Mouse (Mus musculus) neural tube, embryonic 11.5 days (tissue): Measurements from ENCODE around the gene Garem2. TPM values are rescaled to one million over a fixed set of nuclear protein-coding genes. Genes with fewer than 3 reads are reported as not detected.

ENCODE experiments used
- ATAC-seq: fragments of 200-750 bp; cut with Nextera tagmentation; 2 replicates; pipeline ENCODE4 v1.8.0; 2017; ENCODE audit warnings: moderate number of reproducible peaks, mild to moderate bottlenecking, moderate TSS enrichment, moderate library complexity; ENCODE audit not compliant: insufficient read depth, low FRiP score, low TSS enrichment
- DNase-seq: peaks from one replicate; pipeline ENCODE4 v3.0.0-alpha.2; 2015; ENCODE audit warnings: low spot score
- H3K27ac ChIP-seq: fragments of 300-500 bp; sonication (generic); 2 replicates; pipeline ENCODE4 v1.5.1; 2014; ENCODE audit warnings: low read depth, mild to moderate bottlenecking, low read length
- H3K27me3 ChIP-seq: fragments of 300-500 bp; sonication (generic); 2 replicates; pipeline ENCODE4 v1.6.1; 2014; ENCODE audit warnings: mild to moderate bottlenecking, low read length, mixed read lengths; ENCODE audit not compliant: control insufficient read depth, insufficient read depth
- H3K36me3 ChIP-seq: fragments of 300-500 bp; sonication (generic); 2 replicates; pipeline ENCODE4 v1.6.1; 2014; ENCODE audit warnings: mild to moderate bottlenecking, low read length, moderate library complexity, mixed read lengths; ENCODE audit not compliant: control insufficient read depth, insufficient read depth
- H3K4me1 ChIP-seq: fragments of 300-500 bp; sonication (generic); 2 replicates; pipeline ENCODE4 v1.6.1; 2014; ENCODE audit warnings: low read length, mixed read lengths; ENCODE audit not compliant: control insufficient read depth, insufficient read depth
- H3K4me2 ChIP-seq: fragments of 300-500 bp; sonication (generic); 2 replicates; pipeline ENCODE4 v1.6.1; 2014; ENCODE audit warnings: low read depth, mild to moderate bottlenecking, moderate library complexity
- H3K4me3 ChIP-seq: fragments of 300-500 bp; sonication (generic); 2 replicates; pipeline ENCODE4 v1.5.1; 2014; ENCODE audit warnings: low read depth, low read length
- H3K9ac ChIP-seq: fragments of 300-500 bp; sonication (generic); 2 replicates; pipeline ENCODE4 v1.6.1; 2014; ENCODE audit warnings: mild to moderate bottlenecking, low read length
- H3K9me3 ChIP-seq: fragments of 300-500 bp; sonication (generic); 2 replicates; pipeline ENCODE4 v1.6.1; 2016; ENCODE audit warnings: low read length; ENCODE audit not compliant: control insufficient read depth
- WGBS: fragments of 180-500 bp; shearing (Covaris S2); extraction: QIAGEN DNeasy Blood & Tissue Kit; methylation state at CpG from one replicate; pipeline ENCODE4 v1.1.7; 2014; 5-methylcytosine and 5-hydroxymethylcytosine counted together
- polyA plus RNA-seq: library from polyadenylated mRNA; unstranded; fragments of >200 nt; fragmentation: Nextera tagmentation; extraction: Ambion mirVana; gene quantifications from 2 replicates; pipeline ENCODE4 v1.2.1, GENCODE M21; 2014

Garem2 gene
- polyA plus RNA-seq, 1 experiment from 2014 or later, result 14.4 TPM

- Histone ChIP-seq H3K4me2 (no peak overlapping the region), H3K27me3 (no peaks in the 10 kb centered on the region), H3K9me3 (no peaks in the 10 kb centered on the region), H3K36me3 (peaks cover 6% of the 10 kb centered on the region), H3K9ac (no peak overlapping the region), H3K4me3 (no peak overlapping the region), H3K27ac (no peak overlapping the region), H3K4me1 (no peaks in the 10 kb centered on the region)
- 91% methylated on average over 4 of the region's 4 CpGs for WGBS
- no peak for ATAC-seq
- no peak for DNase-seq
Measured at GRCm38 (mm10) chr5:30131246-30131645, 26.3 kb downstream of the Garem2 start.

- Histone ChIP-seq H3K27ac (no peak overlapping the region), H3K9me3 (no peaks in the 10 kb centered on the region), H3K4me2 (no peak overlapping the region), H3K4me1 (no peaks in the 10 kb centered on the region), H3K9ac (no peak overlapping the region), H3K36me3 (peaks cover 6% of the 10 kb centered on the region), H3K27me3 (no peaks in the 10 kb centered on the region), H3K4me3 (no peak overlapping the region)
- WGBS, result 98% methylated on average over 2 of the region's 2 CpGs
- DNase-seq (no peak), ATAC-seq (no peak)
Measured at GRCm38 (mm10) chr5:30132173-30132572, 27.2 kb downstream of the Garem2 start.

GRCm38 (mm10) chr5:30135711-30136231 lies 30.8 kb downstream of the Garem2 start:
- no peak for ATAC-seq
- H3K27ac ChIP-seq, result no peak overlapping the region

GRCm38 (mm10) chr5:30137271-30137670 lies 32.3 kb downstream of the Garem2 start:
- Histone ChIP-seq H3K36me3 (peaks cover 4% of the 10 kb centered on the region; the same call in 1 of the 2 replicates), H3K9ac (no peak overlapping the region), H3K4me3 (no peak overlapping the region), H3K4me2 (no peak overlapping the region), H3K9me3 (no peaks in the 10 kb centered on the region), H3K27ac (no peak overlapping the region), H3K27me3 (no peaks in the 10 kb centered on the region), H3K4me1 (no peaks in the 10 kb centered on the region)
- ATAC-seq (no peak), DNase-seq (no peak)
- 94% methylated on average over 9 of the region's 9 CpGs for WGBS

More at GRCm38 (mm10) chr5:30135711-30136231, 30.8 kb downstream of the Garem2 start:
- WGBS, result 93% methylated on average over 11 of the region's 11 CpGs
- Histone ChIP-seq H3K4me3 (no peak overlapping the region), H3K9me3 (no peaks in the 10 kb centered on the region), H3K4me1 (no peaks in the 10 kb centered on the region), H3K4me2 (no peak overlapping the region), H3K36me3 (peaks cover 4% of the 10 kb centered on the region; the same call in 1 of the 2 replicates), H3K27me3 (no peaks in the 10 kb centered on the region), H3K9ac (no peak overlapping the region)
- no peak for DNase-seq

- Histone ChIP-seq H3K36me3 (peaks cover 4% of the 10 kb centered on the region; the same call in 1 of the 2 replicates), H3K4me2 (no peak overlapping the region), H3K27ac (no peak overlapping the region), H3K9ac (no peak overlapping the region), H3K4me1 (no peaks in the 10 kb centered on the region), H3K27me3 (no peaks in the 10 kb centered on the region), H3K4me3 (no peak overlapping the region), H3K9me3 (no peaks in the 10 kb centered on the region)
- WGBS, result 92% methylated on average over 4 of the region's 4 CpGs
- no peak for DNase-seq
- no peak for ATAC-seq
Measured at GRCm38 (mm10) chr5:30138193-30138592, 33.2 kb downstream of the Garem2 start.

- DNase-seq (no peak), ATAC-seq (no peak)
- H3K9ac ChIP-seq, result no peak overlapping the region
- WGBS, result 91% methylated on average over 6 of the region's 6 CpGs
- no peaks in the 10 kb centered on the region for H3K4me1 ChIP-seq
- no peak overlapping the region for H3K27ac ChIP-seq
- no peaks in the 10 kb centered on the region for H3K27me3 ChIP-seq
- no peaks in the 10 kb centered on the region for H3K9me3 ChIP-seq
- peaks cover 9% of the 10 kb centered on the region for H3K36me3 ChIP-seq
- H3K4me3 ChIP-seq, result no peak overlapping the region
- H3K4me2 ChIP-seq, result no peak overlapping the region
Measured at GRCm38 (mm10) chr5:30146526-30146925, 41.6 kb downstream of the Garem2 start.

- no peaks in the 10 kb centered on the region for H3K4me1 ChIP-seq
- H3K4me3 ChIP-seq, result no peak overlapping the region
- H3K27me3 ChIP-seq, result no peaks in the 10 kb centered on the region
- no peaks in the 10 kb centered on the region for H3K9me3 ChIP-seq
- no peak overlapping the region for H3K9ac ChIP-seq
- H3K4me2 ChIP-seq, result no peak overlapping the region
- no peak for ATAC-seq
- no peak for DNase-seq
- peaks cover 9% of the 10 kb centered on the region for H3K36me3 ChIP-seq
- no peak overlapping the region for H3K27ac ChIP-seq
- 88% methylated on average over 5 of the region's 5 CpGs for WGBS
Measured at GRCm38 (mm10) chr5:30148133-30148920, 43.4 kb downstream of the Garem2 start.

- Histone ChIP-seq H3K27me3 (no peaks in the 10 kb centered on the region), H3K27ac (no peak overlapping the region), H3K9ac (no peak overlapping the region), H3K4me1 (0 out of 2 replicates have a peak, but pooled peaks cover 5% of the 10 kb centered on the region), H3K9me3 (no peaks in the 10 kb centered on the region), H3K36me3 (no peaks in the 10 kb centered on the region), H3K4me3 (no peak overlapping the region), H3K4me2 (no peak overlapping the region)
- DNase-seq, result no peak
- WGBS, result 85% methylated on average over 4 of the region's 4 CpGs
- ATAC-seq, result no peak
Measured at GRCm38 (mm10) chr5:30152007-30152406, 47.0 kb downstream of the Garem2 start.

GRCm38 (mm10) chr5:30152413-30152812 lies 47.5 kb downstream of the Garem2 start:
- DNase-seq, result no peak
- Histone ChIP-seq H3K9ac (no peak overlapping the region), H3K9me3 (no peaks in the 10 kb centered on the region), H3K36me3 (no peaks in the 10 kb centered on the region), H3K27ac (no peak overlapping the region), H3K4me2 (no peak overlapping the region), H3K4me1 (0 out of 2 replicates have a peak, but pooled peaks cover 5% of the 10 kb centered on the region), H3K4me3 (no peak overlapping the region), H3K27me3 (no peaks in the 10 kb centered on the region)
- ATAC-seq, result no peak
- WGBS, result 90% methylated on average over 1 of the region's 1 CpGs
